Mouse (Mus musculus): Measurements from ENCODE around the gene Gm49405. TPM values are rescaled to one million over a fixed set of nuclear protein-coding genes. Genes with fewer than 3 reads are reported as not detected.

Gm49405 gene
- total RNA-seq, 1 experiment, result 1.9 TPM

GRCm38 (mm10) chr19:4005971-4006370 lies 5.5 kb downstream of the Gm49405 start:
- Histone ChIP-seq H3K4me1 (ENCODE audit: control insufficient read depth in 2 of 2, insufficient read depth in 2 of 2, low read length in 2 of 2, poor library complexity in 1 of 2) (peaks cover 0 to 14% of the 10 kb centered on the region in 2 experiments; a peak in 2 of 4 replicates), H3K4me3 (ENCODE audit: insufficient read depth in 1 of 2, low read depth in 1 of 2, low read length in 2 of 2, poor library complexity in 1 of 2, severe bottlenecking in 1 of 2) (no peak overlapping the region), H3K36me3 (ENCODE audit: control insufficient read depth, insufficient read depth, low read length, poor library complexity, severe bottlenecking) (peaks cover 40% of the 10 kb centered on the region), H3K9ac (ENCODE audit: insufficient read depth, low read depth, low read length, poor library complexity, severe bottlenecking) (no peak overlapping the region), H3K9me3 (ENCODE audit: control insufficient read depth, insufficient read depth, low read depth, low read length) (no peaks in the 10 kb centered on the region), H3K27ac (ENCODE audit: insufficient read depth, low read depth, low read length, poor library complexity, severe bottlenecking) (no peak overlapping the region)
- in situ Hi-C loops (cut with MboI; ENCODE audit: low sequenced_read_pairs in 2 of 2, unreplicated experiment in 2 of 2), result no loop called here
- TF ChIP-seq ZNF384 (IDR thresholded peaks at IDR 0.05; ENCODE audit: low read depth, low read length) (no peak), ZC3H11A (IDR thresholded peaks at IDR 0.05; ENCODE audit: borderline replicate concordance, low read depth, low read length) (no peak), CHD2 (IDR thresholded peaks at IDR 0.05; ENCODE audit: low read depth, low read length) (no peak), HCFC1 (IDR thresholded peaks at IDR 0.05; ENCODE audit: borderline replicate concordance, insufficient read depth, low read length) (no peak), MAFK (IDR thresholded peaks at IDR 0.05; ENCODE audit: insufficient read depth, low read depth, low read length) (no peak)
- no peak for DNase-seq (ENCODE audit: low read depth, low spot score)

GRCm38 (mm10) chr19:4011086-4011485 lies 10.7 kb downstream of the Gm49405 start:
- no peak overlapping the region for H3K4me3 ChIP-seq (ENCODE audit: insufficient read depth in 1 of 2, low read depth in 1 of 2, low read length in 2 of 2, poor library complexity in 1 of 2, severe bottlenecking in 1 of 2)
- no peak overlapping the region for H3K27ac ChIP-seq (ENCODE audit: insufficient read depth, low read depth, low read length, poor library complexity, severe bottlenecking)
- H3K9ac ChIP-seq (ENCODE audit: insufficient read depth, low read depth, low read length, poor library complexity, severe bottlenecking), result no peak overlapping the region
- no peak for DNase-seq (ENCODE audit: low read depth, low spot score)
- peaks cover 39% of the 10 kb centered on the region for H3K36me3 ChIP-seq (ENCODE audit: control insufficient read depth, insufficient read depth, low read length, poor library complexity, severe bottlenecking)
- no peaks in the 10 kb centered on the region for H3K9me3 ChIP-seq (ENCODE audit: control insufficient read depth, insufficient read depth, low read depth, low read length)
- in situ Hi-C loops (cut with MboI; ENCODE audit: low sequenced_read_pairs in 2 of 2, unreplicated experiment in 2 of 2), result no loop called here
- peaks cover 0 to 11% of the 10 kb centered on the region in 2 experiments; a peak in 1 of 4 replicates for H3K4me1 ChIP-seq (ENCODE audit: control insufficient read depth in 2 of 2, insufficient read depth in 2 of 2, low read length in 2 of 2, poor library complexity in 1 of 2)
- TF ChIP-seq ZNF384 (IDR thresholded peaks at IDR 0.05; ENCODE audit: low read depth, low read length), result no peak
- TF ChIP-seq MAFK (IDR thresholded peaks at IDR 0.05; ENCODE audit: insufficient read depth, low read depth, low read length), result no peak
- TF ChIP-seq CHD2 (IDR thresholded peaks at IDR 0.05; ENCODE audit: low read depth, low read length), result no peak
- no peak for TF ChIP-seq HCFC1 (IDR thresholded peaks at IDR 0.05; ENCODE audit: borderline replicate concordance, insufficient read depth, low read length)
- no peak for TF ChIP-seq ZC3H11A (IDR thresholded peaks at IDR 0.05; ENCODE audit: borderline replicate concordance, low read depth, low read length)

GRCm38 (mm10) chr19:4012432-4013022 lies 12.1 kb downstream of the Gm49405 start, which contains the start of gene Ndufv1:
Gene Ndufv1 (minus strand): TSS chr19:4012806.
- in situ Hi-C loops (cut with MboI; ENCODE audit: low sequenced_read_pairs in 2 of 2, unreplicated experiment in 2 of 2), result no loop called here
- Histone ChIP-seq H3K4me1 (ENCODE audit: control insufficient read depth in 2 of 2, insufficient read depth in 2 of 2, low read length in 2 of 2, poor library complexity in 1 of 2) (peaks cover 0 to 13% of the 10 kb centered on the region in 2 experiments; a peak in 1 of 4 replicates), H3K9ac (ENCODE audit: insufficient read depth, low read depth, low read length, poor library complexity, severe bottlenecking) (peak within 1 kb of the TSS; percentile 92), H3K4me3 (ENCODE audit: insufficient read depth in 1 of 2, low read depth in 1 of 2, low read length in 2 of 2, poor library complexity in 1 of 2, severe bottlenecking in 1 of 2) (peak within 1 kb of the TSS; percentile 90 to 98), H3K9me3 (ENCODE audit: control insufficient read depth, insufficient read depth, low read depth, low read length) (no peaks in the 10 kb centered on the region), H3K27ac (ENCODE audit: insufficient read depth, low read depth, low read length, poor library complexity, severe bottlenecking) (peak within 1 kb of the TSS; percentile 20; the same call in 1 of the 2 replicates), H3K36me3 (ENCODE audit: control insufficient read depth, insufficient read depth, low read length, poor library complexity, severe bottlenecking) (peaks cover 28% of the 10 kb centered on the region)
- peak; percentile 99 for TF ChIP-seq HCFC1 (IDR thresholded peaks at IDR 0.05; ENCODE audit: borderline replicate concordance, insufficient read depth, low read length)
- peak; percentile 20; the same call in 1 of the 2 replicates for TF ChIP-seq CHD2 (IDR thresholded peaks at IDR 0.05; ENCODE audit: low read depth, low read length)
- TF ChIP-seq ZNF384 (IDR thresholded peaks at IDR 0.05; ENCODE audit: low read depth, low read length), result no peak
- no peak for TF ChIP-seq MAFK (IDR thresholded peaks at IDR 0.05; ENCODE audit: insufficient read depth, low read depth, low read length)
- peak; percentile 62 for TF ChIP-seq ZC3H11A (IDR thresholded peaks at IDR 0.05; ENCODE audit: borderline replicate concordance, low read depth, low read length)
- DNase-seq (ENCODE audit: low read depth, low spot score), result peak; percentile 99

- H3K36me3 ChIP-seq (ENCODE audit: control insufficient read depth, insufficient read depth, low read length, poor library complexity, severe bottlenecking), result peaks cover 23% of the 10 kb centered on the region
- no peak for TF ChIP-seq MAFK (IDR thresholded peaks at IDR 0.05; ENCODE audit: insufficient read depth, low read depth, low read length)
- no peak for TF ChIP-seq CHD2 (IDR thresholded peaks at IDR 0.05; ENCODE audit: low read depth, low read length)
- TF ChIP-seq ZNF384 (IDR thresholded peaks at IDR 0.05; ENCODE audit: low read depth, low read length), result no peak
- TF ChIP-seq ZC3H11A (IDR thresholded peaks at IDR 0.05; ENCODE audit: borderline replicate concordance, low read depth, low read length), result no peak
- no peak for TF ChIP-seq HCFC1 (IDR thresholded peaks at IDR 0.05; ENCODE audit: borderline replicate concordance, insufficient read depth, low read length)
- peak overlapping the region; percentile 58 to 69 for H3K4me3 ChIP-seq (ENCODE audit: insufficient read depth in 1 of 2, low read depth in 1 of 2, low read length in 2 of 2, poor library complexity in 1 of 2, severe bottlenecking in 1 of 2)
- in situ Hi-C loops (cut with MboI; ENCODE audit: low sequenced_read_pairs in 2 of 2, unreplicated experiment in 2 of 2), result no loop called here
- no peak overlapping the region for H3K27ac ChIP-seq (ENCODE audit: insufficient read depth, low read depth, low read length, poor library complexity, severe bottlenecking)
- peaks cover 0 to 15% of the 10 kb centered on the region in 2 experiments; a peak in 1 of 4 replicates for H3K4me1 ChIP-seq (ENCODE audit: control insufficient read depth in 2 of 2, insufficient read depth in 2 of 2, low read length in 2 of 2, poor library complexity in 1 of 2)
- peak overlapping the region; percentile 64 for H3K9ac ChIP-seq (ENCODE audit: insufficient read depth, low read depth, low read length, poor library complexity, severe bottlenecking)
- H3K9me3 ChIP-seq (ENCODE audit: control insufficient read depth, insufficient read depth, low read depth, low read length), result no peaks in the 10 kb centered on the region
- DNase-seq (ENCODE audit: low read depth, low spot score), result no peak
Observed at GRCm38 (mm10) chr19:4013066-4013465, 12.6 kb downstream of the Gm49405 start.

All from ES-E14 (cell line).